Mouse (Mus musculus) common myeloid progenitor, adult 5-6 weeks (primary cell): ENCODE measurements around the gene Gm21671. TPM values are rescaled to one million over a fixed set of nuclear protein-coding genes. Genes with fewer than 3 reads are reported as not detected.
"Not testable (repeated sequence)": the region's sequence is repeated elsewhere in the genome, so short reads cannot be mapped to it uniquely, and the experiment has no call there.

Source experiments
- ATAC-seq: replicated peaks from 2 replicates; pipeline ENCODE4 v1.8.0; 2016; ENCODE audit warnings: low read depth, mild to moderate bottlenecking, moderate TSS enrichment, inconsistent platforms; ENCODE audit not compliant: poor library complexity, severe bottlenecking
- total RNA-seq: library from RNA; stranded (forward); fragments of 200-1000, 187-1606 nt; gene quantifications from 2 replicates; pipeline ENCODE4 v1.2.3, GENCODE M21; 2017

Gene Gm21671
- not detected in 2 replicates for total RNA-seq

DNA sequence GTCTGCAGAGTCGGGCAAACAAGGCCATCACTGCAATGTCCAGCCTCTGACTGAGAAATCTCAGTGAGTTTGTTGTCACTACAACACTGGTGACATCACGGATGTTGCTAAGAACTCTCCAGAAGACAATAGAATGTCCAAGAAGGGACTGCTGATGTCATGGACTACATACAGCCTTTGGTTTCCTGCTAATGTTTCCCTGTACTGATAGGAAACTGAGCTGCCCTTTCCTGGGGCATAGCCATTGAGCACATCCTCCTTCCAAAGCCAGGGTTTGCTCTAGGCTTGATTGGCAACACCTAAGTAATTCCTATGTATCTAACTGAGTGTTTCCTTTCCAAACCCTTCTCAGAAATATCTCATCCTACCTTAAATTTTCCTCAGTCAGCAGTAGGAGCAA is at the start of gene Gm21671:
TSS of gene Gm21671 (minus strand) at position 101 of the 400 bp plus-strand sequence.
- ATAC-seq, result not testable (repeated sequence)

DNA sequence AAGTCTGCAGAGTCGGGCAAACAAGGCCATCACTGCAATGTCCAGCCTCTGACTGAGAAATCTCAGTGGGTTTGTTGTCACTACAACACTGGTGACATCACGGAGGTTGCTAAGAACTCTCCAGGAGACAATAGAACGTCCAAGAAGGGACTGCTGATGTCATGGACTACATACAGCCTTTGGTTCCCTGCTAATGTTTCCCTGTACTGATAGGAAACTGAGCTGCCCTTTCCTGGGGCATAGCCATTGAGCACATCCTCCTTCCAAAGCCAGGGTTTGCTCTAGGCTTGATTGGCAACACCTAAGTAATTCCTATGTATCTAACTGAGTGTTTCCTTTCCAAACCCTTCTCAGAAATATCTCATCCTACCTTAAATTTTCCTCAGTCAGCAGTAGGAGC is 34.3 kb upstream of the Gm21671 start, which contains the start of gene Gm21698:
TSS of gene Gm21698 (minus strand) at position 101 of the 400 bp plus-strand sequence.
- not testable (repeated sequence) for ATAC-seq

DNA sequence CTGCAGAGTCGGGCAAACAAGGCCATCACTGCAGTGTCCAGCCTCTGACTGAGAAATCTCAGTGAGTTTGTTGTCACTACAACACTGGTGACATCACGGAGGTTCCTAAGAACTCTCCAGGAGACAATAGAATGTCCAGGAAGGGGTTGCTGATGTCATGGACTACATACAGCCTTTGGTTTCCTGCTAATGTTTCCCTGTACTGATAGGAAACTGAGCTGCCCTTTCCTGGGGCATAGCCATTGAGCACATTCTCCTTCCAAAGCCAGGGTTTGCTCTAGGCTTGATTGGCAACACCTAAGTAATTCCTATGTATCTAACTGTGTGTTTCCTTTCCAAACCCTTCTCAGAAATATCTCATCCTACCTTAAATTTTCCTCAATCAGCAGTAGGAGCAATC is 18.3 kb upstream of the Gm21671 start, which contains the start of gene Gm21680:
TSS of gene Gm21680 (minus strand) at position 101 of the 400 bp plus-strand sequence.
- ATAC-seq, result not testable (repeated sequence)

DNA sequence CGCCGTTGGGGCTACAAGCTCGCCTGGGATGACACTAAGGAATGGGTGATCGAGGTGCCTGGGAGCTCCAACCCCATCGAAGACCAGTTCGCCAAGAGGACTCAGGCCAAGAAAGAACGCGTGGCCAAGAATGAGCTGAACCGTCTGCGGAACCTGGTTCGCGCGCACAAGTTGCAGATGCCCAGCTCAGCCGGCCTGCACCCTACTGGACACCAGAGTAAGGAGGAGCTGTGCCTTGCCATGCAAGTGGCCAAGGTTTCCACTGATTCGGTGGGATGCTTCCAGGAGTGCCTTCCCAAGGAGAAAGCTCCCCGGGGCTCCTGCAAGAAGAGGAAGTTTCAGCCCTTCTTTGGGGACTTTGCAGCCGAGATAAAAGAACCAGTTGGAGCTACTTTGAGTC is 2.8 kb upstream of the Gm21671 start:
- not testable (repeated sequence) for ATAC-seq

DNA sequence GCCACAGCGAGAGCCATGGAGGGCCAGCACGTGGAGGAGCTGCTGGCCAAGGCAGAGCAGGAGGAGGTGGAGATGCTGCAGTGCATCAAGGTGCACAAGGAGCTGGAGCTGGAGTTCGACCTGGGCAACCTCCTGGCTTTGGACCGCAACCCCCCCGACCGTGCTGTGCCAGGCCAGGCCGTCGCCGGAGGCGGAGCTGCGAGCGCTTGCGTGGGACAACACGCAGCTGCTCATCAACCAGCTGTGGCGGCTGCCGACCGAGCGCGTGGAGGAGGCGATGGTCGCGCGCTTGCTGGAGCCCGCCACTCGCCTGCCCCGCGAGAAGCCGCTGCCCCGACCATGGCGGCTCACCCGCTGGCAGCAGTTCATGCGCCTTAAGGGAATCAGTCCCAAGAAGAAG is 2.4 kb upstream of the Gm21671 start:
- ATAC-seq, result not testable (repeated sequence)

DNA sequence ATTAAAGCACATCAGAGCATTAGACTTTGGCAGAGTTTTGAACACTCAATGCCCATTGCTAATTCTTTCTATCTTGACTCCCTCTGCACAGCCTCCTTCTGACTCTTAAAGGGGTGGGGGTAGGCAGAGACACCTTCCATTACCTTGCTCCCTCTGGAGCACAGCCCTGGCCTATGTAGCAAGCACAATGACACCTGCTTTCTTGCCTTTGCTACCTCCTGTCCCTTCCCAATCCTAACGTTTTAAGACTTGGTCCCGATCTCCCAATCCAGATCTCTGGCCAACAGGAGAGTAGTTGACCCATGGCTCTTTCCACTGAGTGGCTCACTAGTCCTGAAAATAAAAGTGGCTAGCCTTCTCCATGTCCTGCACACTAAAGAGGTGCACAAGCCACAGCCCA is 8.8 kb downstream of the Gm21671 start:
- not testable (repeated sequence) for ATAC-seq

DNA sequence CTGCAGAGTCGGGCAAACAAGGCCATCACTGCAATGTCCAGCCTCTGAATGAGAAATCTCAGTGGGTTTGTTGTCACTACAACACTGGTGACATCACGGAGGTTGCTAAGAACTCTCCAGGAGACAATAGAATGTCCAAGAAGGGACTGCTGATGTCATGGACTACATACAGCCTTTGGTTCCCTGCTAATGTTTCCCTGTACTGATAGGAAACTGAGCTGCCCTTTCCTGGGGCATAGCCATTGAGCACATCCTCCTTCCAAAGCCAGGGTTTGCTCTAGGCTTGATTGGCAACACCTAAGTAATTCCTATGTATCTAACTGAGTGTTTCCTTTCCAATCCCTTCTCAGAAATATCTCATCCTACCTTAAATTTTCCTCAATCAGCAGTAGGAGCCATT is 11.9 kb downstream of the Gm21671 start, which contains the start of gene Gm21663:
TSS of gene Gm21663 (minus strand) at position 101 of the 400 bp plus-strand sequence.
- not testable (repeated sequence) for ATAC-seq

Other genes with a start within 250 kb of the Gm21671 start
- gene Xrcc2, start 248.6 kb downstream of the Gm21671 start, total RNA-seq, result 14.8 and 15.3 TPM in 2 replicates
- 0.49 and 1.2 TPM in 2 replicates for gene Actr3b, start 194.4 kb downstream of the Gm21671 start, total RNA-seq
- not detected in 2 replicates for gene Gm21663, start 12.0 kb downstream of the Gm21671 start, total RNA-seq
- gene Gm21680, start 18.2 kb upstream of the Gm21671 start, total RNA-seq, result not detected in 2 replicates
- not detected in 2 replicates for gene Gm21698, start 34.2 kb upstream of the Gm21671 start, total RNA-seq
- gene Gm1979, start 50.4 kb upstream of the Gm21671 start, total RNA-seq, result not detected in 2 replicates
- not detected in 2 replicates for gene Gm5862, start 68.5 kb upstream of the Gm21671 start, total RNA-seq
- not detected in 2 replicates for gene Speer4a, start 85.1 kb upstream of the Gm21671 start, total RNA-seq
- not detected in 2 replicates for gene Gm7347, start 104.2 kb upstream of the Gm21671 start, total RNA-seq
- not detected in 2 replicates for gene Gm10471, start 134.9 kb upstream of the Gm21671 start, total RNA-seq
- gene 5031410I06Rik, start 150.9 kb upstream of the Gm21671 start, total RNA-seq, result not detected in 2 replicates
- not detected in 2 replicates for gene Gm10220, start 167.0 kb upstream of the Gm21671 start, total RNA-seq